Mouse (Mus musculus): ENCODE data around the gene Iqschfp.

- no peak for TF ChIP-seq CTCF (IDR thresholded peaks at IDR 0.05; ENCODE audit: borderline replicate concordance, insufficient read depth, low read depth, low read length)
- no peak for TF ChIP-seq POLR2A (IDR thresholded peaks at IDR 0.05; ENCODE audit: borderline replicate concordance, insufficient read depth, low read length)
Observed at GRCm38 (mm10) chr3:68506769-68507318, 614.8 kb downstream of the Iqschfp start.
